Mouse (Mus musculus) embryonic fibroblast, embryonic 13.5 days (primary cell): Measurements from ENCODE around the gene Olfr776.

ENCODE experiments used
- CTCF ChIP-seq: IDR thresholded peaks from 2 replicates; pipeline ENCODE4 v1.5.1; 2011; ENCODE audit warnings: mild to moderate bottlenecking, control low read depth, low read length, moderate library complexity, borderline replicate concordance; ENCODE audit not compliant: insufficient read depth
- POLR2A ChIP-seq: IDR thresholded peaks from 2 replicates; pipeline ENCODE4 v1.6.1; 2011; ENCODE audit warnings: low read depth, mild to moderate bottlenecking, control low read depth, low read length, moderate library complexity

GRCm38 (mm10) chr10:129258827-129259226 is at the start of gene Olfr776:
- TF ChIP-seq POLR2A, result no peak
- no peak for TF ChIP-seq CTCF
